Mouse (Mus musculus) forebrain, embryonic 16.5 days (tissue): ENCODE measurements around the gene Gm20736. TPM values are rescaled to one million over a fixed set of nuclear protein-coding genes. Genes with fewer than 3 reads are reported as not detected.
"Not testable (repeated sequence)": the region's sequence is repeated elsewhere in the genome, so short reads cannot be mapped to it uniquely, and the experiment has no call there.

ENCODE experiments used
- ATAC-seq: fragments of 200-750 bp; cut with Nextera tagmentation; 2 replicates; pipeline ENCODE4 v1.8.0; 2017; ENCODE audit warnings: mild to moderate bottlenecking, moderate library complexity
- H3K27ac ChIP-seq: fragments of 300-500 bp; sonication (generic); 2 replicates; pipeline ENCODE4 v1.5.1; 2014; ENCODE audit warnings: low read length, control low read depth
- H3K27me3 ChIP-seq: fragments of 300-500 bp; sonication (generic); replicated peaks from 2 replicates; pipeline ENCODE4 v1.6.1; 2014; ENCODE audit warnings: low read length; ENCODE audit not compliant: control insufficient read depth, insufficient read depth
- H3K36me3 ChIP-seq: fragments of 300-500 bp; sonication (generic); 2 replicates; pipeline ENCODE4 v1.6.1; 2014; ENCODE audit not compliant: control insufficient read depth, insufficient read depth
- H3K4me1 ChIP-seq: fragments of 300-500 bp; sonication (generic); replicated peaks from 2 replicates; pipeline ENCODE4 v1.6.1; 2014; ENCODE audit warnings: low read length; ENCODE audit not compliant: control insufficient read depth, insufficient read depth
- H3K4me2 ChIP-seq: fragments of 300-500 bp; sonication (generic); 2 replicates; pipeline ENCODE4 v1.6.1; 2014; ENCODE audit warnings: mild to moderate bottlenecking, low read length, control low read depth
- H3K4me3 ChIP-seq: fragments of 300-500 bp; sonication (generic); replicated peaks from 2 replicates; pipeline ENCODE4 v1.5.1; 2014; ENCODE audit warnings: mild to moderate bottlenecking, low read length, control low read depth
- H3K9ac ChIP-seq: fragments of 300-500 bp; sonication (generic); replicated peaks from 2 replicates; pipeline ENCODE4 v1.6.1; 2014; ENCODE audit warnings: low read depth, low read length, control low read depth
- H3K9me3 ChIP-seq: fragments of 300-500 bp; sonication (generic); 2 replicates; pipeline ENCODE4 v1.6.1; 2016; ENCODE audit warnings: low read length; ENCODE audit not compliant: control insufficient read depth
- WGBS: fragments of 180-500 bp; shearing (Covaris S2); extraction: QIAGEN DNeasy Blood & Tissue Kit; methylation state at CpG from one replicate; pipeline ENCODE4 v1.1.7; 2014; 5-methylcytosine and 5-hydroxymethylcytosine counted together
- polyA plus RNA-seq: library from polyadenylated mRNA; unstranded; fragments of >200 nt; fragmentation: Nextera tagmentation; extraction: Ambion mirVana; gene quantifications from 2 replicates; pipeline ENCODE4 v1.2.1, GENCODE M21; 2015

Gene Gm20736
- polyA plus RNA-seq: not detected in 2 replicates

- H3K4me1 ChIP-seq, H3K9ac ChIP-seq, H3K27ac ChIP-seq, H3K27me3 ChIP-seq, ATAC-seq, H3K36me3 ChIP-seq, H3K4me3 ChIP-seq, H3K9me3 ChIP-seq, H3K4me2 ChIP-seq: not testable (repeated sequence)
- no CpG with 5 or more reads among the region's 5 CpGs for WGBS
Observed at GRCm38 (mm10) chrY:65377390-65377789, at the start of gene Gm20736. Gene Gm20736, plus strand, starts transcription at chrY:65377690.

Other genes starting within 250 kb of the Gm20736 start
- not detected in 2 replicates for gene Gm20924, start 170.2 kb upstream of the Gm20736 start, polyA plus RNA-seq